Mouse (Mus musculus) kidney, postnatal 4 days (tissue): Measurements from ENCODE around the gene Ccdc78.

ENCODE experiments used
- DNase-seq, 2 experiments: peaks; one replicate each; pipeline ENCODE4 v3.0.0; 2021; ENCODE audit warnings: mixed read lengths in 2 of 2

Ccdc78 gene

GRCm38 (mm10) chr17:25835301-25835700 is 48.9 kb downstream of the Ccdc78 start:
- no peak for DNase-seq

- DNase-seq = peak in 1 of 2 experiments; percentile 36
Observed at GRCm38 (mm10) chr17:25835816-25836215, 49.4 kb downstream of the Ccdc78 start.

GRCm38 (mm10) chr17:25836397-25837075 is 50.2 kb downstream of the Ccdc78 start:
- peak; percentile 45 to 68 for DNase-seq

GRCm38 (mm10) chr17:25837076-25837410 is 50.7 kb downstream of the Ccdc78 start, which contains the start of gene Rhbdl1:
Gene Rhbdl1, minus strand, starts transcription at chr17:25837295.
- DNase-seq = peak; percentile 76 to 86

- no peak for DNase-seq
Observed at GRCm38 (mm10) chr17:25837533-25837932, 51.2 kb downstream of the Ccdc78 start.

- no peak for DNase-seq
Observed at GRCm38 (mm10) chr17:25838904-25839303, 52.5 kb downstream of the Ccdc78 start.

GRCm38 (mm10) chr17:25839455-25840235 is 53.3 kb downstream of the Ccdc78 start:
- peak in 1 of 2 experiments; percentile 47 for DNase-seq
